Mouse (Mus musculus): ENCODE results near the gene Grk2.

Grk2 gene

DNA sequence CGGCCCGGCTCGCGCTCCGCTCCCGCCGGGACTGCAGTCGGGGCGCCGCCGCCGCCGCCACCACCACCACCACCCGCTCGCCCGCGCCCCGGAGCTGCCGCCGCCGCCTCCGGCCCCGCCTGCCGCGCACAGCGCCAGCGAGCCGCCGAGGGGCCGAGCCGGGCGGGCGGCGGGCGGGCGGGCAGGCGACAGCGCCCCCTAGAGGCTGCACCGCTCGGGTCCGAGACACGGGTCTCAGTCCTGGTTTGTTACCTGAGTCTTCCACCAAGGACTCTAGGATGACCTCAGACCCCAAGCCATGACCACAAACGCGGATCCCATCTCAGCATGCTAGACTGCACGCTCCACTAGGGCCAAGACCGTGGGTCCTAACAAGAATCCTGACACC lies at the start of gene Grk2:
TSS of gene Grk2 (minus strand) at position 33 of the 388 bp plus-strand sequence.
- peak; percentile 86 for DNase-seq

DNA sequence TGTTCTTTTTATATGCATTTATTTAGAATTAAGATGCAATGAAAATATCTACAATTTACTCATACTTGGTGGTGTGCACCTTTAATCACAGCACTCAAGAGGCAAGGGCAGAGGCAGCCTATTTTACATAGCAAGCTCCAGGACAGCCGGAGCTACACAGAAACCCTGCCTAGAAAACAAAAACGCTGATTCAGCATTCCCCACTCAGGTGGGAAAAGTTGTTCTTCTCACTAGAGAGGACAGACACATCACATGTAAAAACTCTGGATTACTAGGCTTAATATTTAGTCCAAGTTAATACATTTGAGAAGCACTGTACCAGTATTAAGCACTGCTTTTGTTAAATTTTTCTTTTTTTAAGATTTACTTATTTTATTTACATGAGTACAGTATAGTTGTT lies 43.4 kb upstream of the Grk2 start:
- no peak for DNase-seq

DNA sequence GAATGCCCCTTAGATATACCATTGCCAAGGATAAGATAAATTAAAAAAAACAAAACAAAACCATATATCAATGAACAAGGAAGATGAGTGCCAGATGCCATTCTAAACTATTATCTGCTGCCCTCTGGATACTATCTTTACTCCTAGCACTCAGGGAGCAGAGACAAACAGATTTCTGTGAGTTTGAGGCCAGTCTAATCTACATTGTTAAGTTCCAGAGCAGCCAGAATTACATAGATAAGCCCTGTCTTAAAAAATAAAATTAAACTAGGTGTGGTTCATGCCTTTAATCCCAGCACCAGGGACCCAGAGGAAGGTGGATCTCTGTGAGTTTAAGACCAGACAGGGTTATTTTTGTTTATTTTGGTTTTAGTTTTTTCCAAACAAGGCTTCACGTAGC lies 40.5 kb upstream of the Grk2 start:
- DNase-seq = no peak

DNA sequence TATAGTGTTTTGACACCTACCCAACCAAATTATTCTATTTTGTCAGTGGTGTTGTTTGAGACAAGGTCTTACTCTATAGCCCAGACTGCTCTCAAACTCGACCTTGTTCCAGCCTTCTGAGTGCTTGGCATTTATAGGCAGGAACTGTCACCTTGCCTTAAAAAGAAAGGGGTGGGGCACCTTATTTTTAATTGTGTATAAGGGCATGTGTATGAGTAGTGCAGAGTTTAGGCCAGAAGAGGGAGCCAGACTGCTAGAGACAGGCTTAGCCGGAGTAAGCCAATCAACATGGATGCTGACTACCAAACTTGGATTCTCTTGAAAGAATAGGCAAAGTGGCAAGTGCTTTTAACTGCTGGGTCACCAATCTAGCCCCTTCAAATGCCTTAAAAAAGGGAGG lies 32.1 kb upstream of the Grk2 start:
- peak; percentile 25 for DNase-seq

DNA sequence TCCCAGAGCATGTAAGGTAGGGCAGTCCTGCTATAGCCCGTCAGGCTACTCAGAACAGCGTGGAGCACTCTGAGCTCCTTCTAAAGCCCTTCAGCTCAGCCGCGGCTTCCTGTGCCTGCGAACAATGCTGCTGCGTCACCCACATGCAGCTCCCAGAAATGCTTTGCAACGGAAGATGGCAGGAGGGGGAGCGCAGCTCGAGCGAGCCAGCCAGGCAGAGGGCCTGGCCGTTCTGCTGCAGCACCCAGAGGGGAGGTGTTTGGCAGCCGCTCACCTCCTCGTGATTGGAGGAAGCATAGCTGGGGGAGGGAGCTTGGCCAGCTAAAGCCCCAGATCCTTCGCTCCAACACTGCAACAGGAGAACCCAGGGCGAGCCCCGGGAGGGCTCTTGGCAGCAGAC lies 27.8 kb upstream of the Grk2 start:
- peak; percentile 84 for DNase-seq

DNA sequence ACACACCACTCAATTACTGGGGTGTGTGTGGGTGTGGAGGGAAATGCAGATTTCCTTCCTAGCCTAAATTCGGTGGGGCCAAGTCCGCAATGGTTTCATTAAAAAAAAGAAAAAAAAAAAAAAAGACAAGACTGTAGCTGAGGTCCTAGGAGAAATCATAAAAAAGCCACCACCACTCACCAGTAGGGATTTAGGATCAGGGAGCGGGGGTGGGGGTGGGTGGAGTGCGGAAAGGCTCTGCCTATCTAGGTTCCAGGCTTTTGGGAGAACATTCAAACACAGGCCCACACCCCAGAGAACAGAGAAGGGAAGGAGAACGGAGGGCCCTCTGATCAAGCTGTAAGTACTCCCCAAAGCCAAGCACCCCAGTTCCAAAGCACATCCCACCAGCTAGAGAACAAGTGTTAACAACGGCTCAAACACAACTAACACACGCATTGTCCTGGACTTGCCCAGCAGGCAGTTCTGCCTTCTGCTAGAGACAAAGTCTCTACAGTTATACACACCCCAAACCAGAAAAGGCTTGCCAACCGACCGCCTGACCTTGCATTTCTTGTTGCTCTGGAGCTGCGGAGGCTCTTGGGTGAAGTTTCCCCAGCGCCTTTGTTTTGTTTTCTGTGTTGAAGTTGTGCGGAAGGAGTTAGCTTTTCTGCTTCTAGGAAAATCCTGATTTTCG lies 27.2 kb upstream of the Grk2 start:
- DNase-seq = no peak

DNA sequence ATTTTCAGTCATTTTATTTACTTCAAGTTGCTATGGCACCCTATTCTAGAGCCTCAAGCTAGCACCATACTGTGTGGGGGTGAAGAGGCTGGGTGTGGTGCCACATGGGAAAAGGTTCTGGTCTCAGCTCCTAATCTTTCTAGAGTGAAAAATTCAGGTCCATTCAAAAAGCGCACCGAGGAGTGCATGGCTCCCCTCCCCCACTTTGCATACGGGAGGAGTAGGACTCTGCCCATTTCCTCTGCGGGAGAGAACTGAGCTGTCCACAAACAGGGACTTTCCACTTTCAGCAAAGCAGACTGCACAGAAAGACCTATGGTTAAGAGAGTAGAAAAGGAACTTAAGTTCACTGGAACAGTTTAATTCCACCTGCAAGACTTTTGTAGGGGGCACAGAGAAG lies 26.6 kb upstream of the Grk2 start:
- DNase-seq = peak; percentile 21

DNA sequence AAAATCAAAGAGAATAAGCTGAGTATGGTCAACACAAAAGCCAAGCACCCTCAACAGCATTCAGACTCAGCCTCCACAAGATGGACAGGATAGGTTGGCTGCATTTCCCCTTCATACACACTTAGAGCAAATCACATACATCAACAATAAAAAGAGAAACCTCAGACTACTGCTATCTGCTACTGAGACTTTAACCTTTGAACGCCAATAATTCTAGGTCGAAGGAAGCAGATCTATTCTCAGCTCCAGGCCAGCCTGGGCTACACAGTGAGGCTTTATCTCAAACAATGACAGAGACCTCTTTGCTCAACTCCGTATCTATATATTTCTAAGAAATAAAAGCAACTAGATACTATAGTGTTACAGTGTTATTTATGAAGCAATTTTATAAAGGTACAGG lies 25.3 kb upstream of the Grk2 start:
- DNase-seq = no peak

DNA sequence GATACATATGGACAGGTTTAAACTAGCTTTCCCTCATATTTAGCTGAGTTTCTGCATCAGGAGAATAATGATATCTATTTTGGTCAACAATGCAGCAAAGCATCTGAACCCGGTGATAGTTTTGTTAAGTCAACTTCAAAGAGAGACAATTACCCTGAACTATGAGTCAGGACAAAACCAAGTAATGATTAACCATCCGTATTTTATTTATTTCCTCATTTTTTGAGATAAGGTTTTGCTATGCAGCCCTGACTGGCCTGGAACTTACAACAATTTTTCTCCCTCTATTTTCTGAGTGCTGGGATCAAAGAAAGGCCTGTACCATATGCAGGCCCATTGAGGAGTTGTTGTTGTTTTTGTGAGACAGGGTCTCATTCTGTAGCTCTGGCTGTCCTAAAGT lies 24.6 kb upstream of the Grk2 start:
- no peak for DNase-seq

DNA sequence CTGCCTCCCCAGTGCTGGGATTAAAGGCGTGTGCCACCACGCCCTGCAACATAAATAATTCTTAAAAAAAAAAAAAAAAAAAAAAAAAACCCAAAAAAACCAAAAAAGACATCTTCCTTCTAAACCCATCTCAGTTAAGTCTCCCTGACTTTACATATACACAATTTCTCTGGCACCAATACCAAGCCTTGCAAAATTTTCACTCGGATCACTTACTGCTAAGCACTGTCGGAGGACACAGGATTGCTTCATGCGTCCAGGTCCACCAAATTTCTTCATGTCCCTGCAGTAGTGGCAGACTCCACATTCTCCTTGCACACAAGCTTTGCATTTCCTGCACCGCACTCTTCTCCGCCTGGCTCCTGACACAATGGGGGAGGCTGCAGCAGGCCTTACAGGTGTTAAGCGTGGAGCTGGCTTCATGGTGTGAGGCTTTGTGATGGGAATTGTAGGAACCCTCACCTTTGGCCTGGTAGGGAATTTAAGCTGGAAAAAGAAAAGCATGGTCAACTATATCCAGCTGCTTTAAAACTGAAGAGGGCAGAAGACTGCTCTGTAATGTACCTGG lies 22.8 kb upstream of the Grk2 start:
- no peak for DNase-seq

DNA sequence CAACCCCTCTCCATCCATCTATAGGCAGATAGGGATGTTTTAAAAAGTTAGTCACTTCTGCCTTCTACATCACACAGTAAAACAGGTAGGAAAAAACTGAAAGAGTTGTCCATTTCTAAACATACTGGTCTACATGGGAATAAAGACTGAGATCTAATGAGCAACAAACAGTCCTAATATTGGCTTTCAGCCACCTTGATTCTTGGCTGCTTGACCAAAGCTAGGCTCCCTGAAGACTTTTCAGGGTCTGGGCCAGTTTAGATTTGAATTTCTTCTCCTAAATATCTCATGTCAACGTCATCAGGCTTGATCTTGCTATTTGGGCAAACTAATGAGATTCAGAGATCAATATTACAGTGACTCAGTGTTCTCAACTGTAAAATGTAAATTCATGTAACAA lies 20.9 kb upstream of the Grk2 start:
- no peak for DNase-seq

DNA sequence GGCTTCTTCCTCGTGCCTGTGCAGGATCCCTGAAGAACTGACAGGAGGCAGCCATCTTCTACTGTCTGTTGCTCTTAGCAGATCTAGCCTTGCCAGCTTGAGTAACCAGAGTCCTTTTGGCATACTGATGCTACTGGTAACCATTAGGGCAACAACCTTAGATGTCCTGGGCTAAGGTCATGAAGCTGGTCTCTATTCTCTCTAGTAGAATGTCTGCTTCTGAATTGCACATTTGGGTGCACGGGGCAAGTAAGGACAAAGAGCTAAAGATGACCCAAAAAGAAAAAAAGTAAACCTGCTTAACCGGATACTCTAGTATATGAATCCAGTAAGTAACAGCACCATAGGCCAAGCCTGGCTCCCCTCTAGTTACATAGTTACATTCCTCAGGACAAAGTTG lies 20.1 kb upstream of the Grk2 start:
- DNase-seq = no peak

DNA sequence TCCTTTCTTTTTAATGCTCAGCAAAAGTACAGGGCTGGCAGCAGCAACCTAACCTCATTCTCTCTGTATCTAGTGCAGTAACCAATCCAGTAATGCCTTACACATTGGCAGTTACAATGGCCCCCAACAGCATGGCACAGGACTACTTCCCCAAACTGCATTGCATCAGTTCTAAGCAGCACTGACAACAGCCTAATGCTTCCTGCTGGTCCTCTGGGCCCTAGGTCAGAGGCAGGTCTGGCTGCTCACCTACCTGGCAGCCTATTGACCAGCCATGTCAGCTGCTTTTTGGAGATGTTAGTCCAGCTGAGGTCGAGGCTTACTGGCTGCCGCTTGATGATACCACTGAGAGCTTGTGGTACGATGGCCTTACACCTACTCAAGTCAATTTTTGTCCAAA lies 16.1 kb upstream of the Grk2 start:
- DNase-seq = no peak

DNA sequence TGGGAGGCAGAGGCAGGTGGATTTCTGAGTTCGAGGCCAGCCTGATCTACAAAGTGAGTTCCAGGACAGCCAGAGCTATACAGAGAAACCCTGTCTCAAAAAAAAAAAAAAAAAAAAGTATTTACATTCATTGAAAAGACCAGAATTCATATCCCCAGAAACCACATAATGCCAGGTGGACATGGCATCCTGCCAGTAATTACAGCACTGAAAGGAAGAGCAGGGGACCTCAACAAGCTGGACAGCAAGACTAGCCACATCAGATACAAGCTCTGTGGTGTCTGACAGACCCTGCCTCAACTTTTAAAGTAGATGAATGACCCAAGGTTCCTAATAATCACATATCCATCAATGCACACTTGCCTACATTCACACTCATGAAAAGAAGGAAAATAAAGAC lies 15.6 kb upstream of the Grk2 start:
- no peak for DNase-seq

DNA sequence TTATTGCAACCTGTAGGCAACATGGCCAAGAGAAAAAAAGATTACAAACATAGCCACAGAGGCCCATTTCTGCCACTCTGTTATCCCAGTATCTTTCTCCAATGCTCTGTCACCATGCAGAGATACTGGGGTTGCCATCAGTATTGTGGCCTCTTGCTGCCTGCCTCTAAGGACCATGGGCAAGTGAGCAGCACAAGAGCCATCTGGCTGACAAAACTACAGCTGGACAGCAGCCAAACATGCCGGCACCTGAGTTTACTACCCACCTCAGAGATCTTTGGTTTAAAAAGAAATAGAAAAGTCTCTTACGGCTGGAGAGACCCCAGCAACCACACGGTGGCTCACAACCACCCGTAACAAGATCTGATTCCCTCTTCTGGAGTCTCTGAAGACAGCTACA lies 13.2 kb upstream of the Grk2 start:
- DNase-seq = no peak

DNA sequence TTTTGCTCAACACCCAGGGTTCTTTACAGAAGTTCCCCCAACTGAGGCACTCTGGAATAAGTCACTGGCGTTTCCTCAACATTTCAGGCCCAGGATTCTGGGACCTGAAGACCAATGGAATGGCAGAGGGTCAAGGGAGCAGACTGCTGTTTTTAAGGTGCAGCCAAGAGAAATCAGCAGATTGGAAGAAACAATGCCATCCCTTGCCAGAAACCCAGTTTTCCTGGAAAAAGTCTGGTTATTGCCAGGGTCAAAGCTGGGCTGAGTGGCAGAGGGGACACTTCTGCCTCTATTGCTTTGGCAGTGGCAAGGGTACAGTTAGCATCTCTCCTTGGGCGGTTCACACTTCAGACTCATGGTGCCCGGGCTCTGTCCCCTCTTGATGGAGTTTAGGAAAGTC lies 11.2 kb upstream of the Grk2 start:
- DNase-seq = no peak

DNA sequence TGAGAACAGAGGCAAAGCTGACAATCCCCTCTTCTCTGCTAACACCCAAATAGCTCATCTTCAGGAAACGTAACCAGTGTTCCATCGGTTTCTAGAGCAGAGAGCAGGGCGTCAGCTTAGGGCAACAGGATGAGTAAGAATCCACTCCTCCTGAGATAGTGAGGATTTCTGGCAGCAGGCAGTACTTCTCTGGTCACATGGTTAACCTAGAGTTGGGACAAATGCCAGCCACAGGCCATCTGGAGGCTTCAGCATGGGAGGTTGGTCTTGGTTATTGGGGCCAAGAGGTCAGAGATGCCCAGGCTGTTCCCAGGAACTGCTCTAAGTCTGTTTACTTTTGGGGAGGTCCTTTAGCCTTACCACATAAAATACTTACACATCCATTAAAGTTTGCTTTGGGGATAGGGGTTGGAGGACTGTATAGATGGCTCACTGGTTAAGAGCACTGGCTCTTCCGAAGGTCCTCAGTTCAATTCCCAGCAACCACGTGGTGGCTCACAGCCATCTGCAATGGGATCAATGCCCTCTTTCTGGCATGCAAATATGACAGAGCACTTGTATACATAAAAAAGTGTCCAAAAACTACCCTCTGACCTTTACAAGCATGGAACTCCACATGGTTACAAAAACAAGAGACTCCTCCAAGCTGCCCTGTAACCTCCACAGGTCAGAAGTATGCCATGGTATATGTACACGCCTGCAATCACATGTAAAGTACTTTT lies 9.4 kb upstream of the Grk2 start:
- DNase-seq = no peak

DNA sequence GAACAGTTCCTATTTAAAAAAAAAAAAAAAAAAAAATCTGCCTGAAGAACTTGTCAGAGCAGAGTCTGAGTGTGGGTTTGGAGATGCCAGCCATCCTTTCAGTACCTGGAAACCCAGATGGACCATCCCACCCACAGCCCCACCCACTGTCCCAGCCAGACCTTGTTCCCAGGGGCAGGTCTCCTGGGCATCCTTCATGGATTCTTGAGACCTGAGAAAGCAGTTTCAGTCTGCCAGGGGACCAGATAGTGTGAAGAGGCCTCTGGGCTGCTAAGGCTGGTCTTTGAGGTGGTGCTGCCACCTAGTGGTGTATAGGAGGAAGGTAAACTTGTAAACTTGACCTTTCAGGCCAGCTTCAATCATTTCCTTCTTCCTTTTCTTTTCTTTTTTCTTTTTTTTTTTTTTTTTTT lies 3.8 kb upstream of the Grk2 start:
- no peak for DNase-seq

DNA sequence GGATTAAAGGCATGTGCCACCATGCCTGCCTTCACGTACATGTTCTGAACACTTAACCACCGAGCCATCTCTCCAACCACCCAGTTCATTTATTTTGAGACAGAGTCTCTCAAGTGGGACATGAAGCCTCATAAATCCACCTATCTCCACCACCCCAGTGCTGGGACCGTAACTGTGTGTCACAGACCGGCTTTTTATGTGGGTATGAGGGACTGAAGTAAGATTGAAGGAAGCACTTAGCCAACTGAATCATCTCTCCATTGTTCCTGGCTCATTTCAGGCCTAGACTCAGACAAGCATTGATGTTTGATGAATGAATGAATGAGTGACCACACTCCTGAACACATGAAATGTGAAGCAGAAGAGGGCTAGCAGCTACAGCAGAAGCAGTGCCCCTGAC lies 3.3 kb upstream of the Grk2 start:
- DNase-seq = no peak

DNA sequence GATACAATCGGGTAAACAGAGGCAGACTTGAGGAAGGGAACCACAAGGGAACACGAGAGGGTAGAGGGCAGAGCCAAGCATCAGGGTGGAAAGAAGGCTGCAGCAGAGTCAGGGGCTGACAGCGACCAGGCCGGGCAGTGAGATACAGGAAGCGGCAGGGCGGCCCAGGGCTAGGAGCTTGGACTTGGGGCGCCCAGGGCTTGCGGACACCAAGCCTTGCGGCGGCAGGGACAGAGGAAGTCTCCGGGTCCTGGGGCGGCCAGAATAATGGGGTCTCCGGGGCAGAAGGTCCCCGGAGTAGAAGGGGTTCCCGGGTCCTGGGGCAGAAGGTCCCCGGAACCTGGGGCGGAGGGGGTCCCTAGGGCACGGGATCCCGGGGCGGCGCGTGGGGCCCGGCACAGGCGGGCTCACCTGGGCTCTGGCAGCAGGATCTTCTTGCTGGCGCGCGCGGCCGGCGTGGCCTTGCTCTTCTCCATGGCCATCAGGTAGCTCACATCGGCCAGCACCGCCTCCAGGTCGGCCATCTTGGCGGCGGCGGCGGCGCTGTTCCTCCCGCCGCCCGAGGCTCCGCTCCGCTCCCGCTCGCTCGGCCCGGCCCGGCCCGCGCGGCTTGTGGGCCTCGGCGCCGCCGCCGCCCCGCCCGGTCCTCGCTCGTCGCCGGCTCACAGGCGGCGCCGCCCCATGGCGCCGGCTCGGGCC lies 382 bp downstream of the Grk2 start:
- DNase-seq = peak; percentile 52

DNA sequence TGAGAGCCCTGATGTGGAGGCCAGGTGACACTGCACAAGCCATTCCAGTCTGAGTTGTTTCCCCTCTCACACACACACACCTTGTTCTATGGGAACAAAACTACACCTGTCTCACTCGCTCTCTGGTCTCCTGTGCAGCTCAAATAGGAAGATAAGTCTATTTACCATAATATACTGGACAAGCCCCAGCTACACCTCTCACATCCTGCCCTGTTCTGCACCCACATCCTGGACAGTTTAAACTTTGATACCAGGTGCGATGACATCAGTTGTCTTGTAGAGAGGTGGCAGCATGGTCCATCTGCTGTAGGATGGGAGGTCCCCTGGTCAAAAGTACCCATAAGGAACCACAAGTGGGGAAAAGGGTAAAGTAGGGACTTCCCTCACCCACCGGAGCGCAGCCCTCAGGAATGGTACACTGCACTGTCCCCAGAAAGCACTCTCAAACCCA lies 1.1 kb downstream of the Grk2 start:
- no peak for DNase-seq

DNA sequence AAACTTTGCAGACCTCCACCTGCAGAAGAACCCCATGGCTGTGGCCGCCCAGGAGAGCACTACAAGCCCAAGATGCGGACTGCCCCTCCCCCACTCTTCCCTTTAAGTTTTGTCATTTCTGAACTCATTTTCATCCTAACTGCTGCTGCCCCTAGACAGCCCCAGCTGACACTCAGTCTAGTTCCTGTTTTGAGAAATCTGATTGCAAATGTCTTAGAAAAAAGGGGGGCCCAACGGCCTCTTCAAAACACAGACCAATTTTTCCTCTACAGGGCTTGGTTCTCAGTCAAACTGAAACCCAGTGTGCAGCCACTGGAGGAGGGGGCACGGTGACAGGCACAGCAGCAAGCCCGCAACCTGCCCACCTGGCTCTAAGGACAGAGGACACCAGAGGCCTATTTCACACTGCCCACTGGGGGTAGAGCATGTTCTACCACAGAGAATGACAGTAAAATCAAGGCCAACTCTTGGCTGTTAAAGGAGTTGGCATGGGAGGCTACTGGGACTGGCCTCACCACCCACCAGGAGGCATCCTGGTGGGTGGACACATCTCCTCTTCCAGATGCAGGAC lies 1.7 kb downstream of the Grk2 start:
- peak; percentile 27 for DNase-seq

DNA sequence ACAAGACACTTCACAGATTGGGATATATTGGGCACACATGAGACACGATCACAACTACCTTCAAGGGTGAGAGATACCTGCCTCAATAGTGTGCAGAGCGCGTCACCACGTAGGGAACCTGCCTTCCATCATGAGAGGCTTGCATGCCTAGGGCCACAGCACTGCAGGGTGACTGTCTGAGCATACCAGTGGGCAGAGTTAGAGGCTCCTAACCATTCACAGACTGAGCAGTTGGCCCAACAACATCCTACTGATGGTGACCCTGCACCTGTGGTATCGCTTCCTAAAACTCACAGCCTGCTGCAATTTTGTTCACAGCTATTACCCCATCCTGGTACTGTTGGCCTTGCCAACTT lies 2.4 kb downstream of the Grk2 start:
- DNase-seq = no peak

All from right cerebral cortex, postnatal 4 days (tissue).